Mouse (Mus musculus): ENCODE measurements at regions not wholly inside any gene's neighbourhood (a gene's known extent, or its start where the extent isn't known, plus 50 kb on each side); places are given as distances from the start of the nearest gene placed in this dataset.
"Not testable (repeated sequence)": the region's sequence is repeated elsewhere in the genome, so short reads cannot be mapped to it uniquely, and the experiment has no call there.

- DNase-seq: no peak
Observed at GRCm38 (mm10) chr3:5806947-5807575, 56.5 kb downstream of the Gm8797 start.

- no peak for DNase-seq
Observed at GRCm38 (mm10) chr3:5811071-5811590, 60.5 kb downstream of the Gm8797 start.

- DNase-seq: not testable (repeated sequence)
Observed at GRCm38 (mm10) chr3:5820243-5820642, 69.6 kb downstream of the Gm8797 start.

- peak; percentile 100 for DNase-seq
Observed at GRCm38 (mm10) chr3:5860237-5860636, 109.6 kb downstream of the Gm8797 start.

GRCm38 (mm10) chr3:5870407-5870806, 119.8 kb downstream of the Gm8797 start:
- no peak for DNase-seq

GRCm38 (mm10) chr3:5879113-5879512, 128.5 kb downstream of the Gm8797 start:
- DNase-seq: no peak

GRCm38 (mm10) chr3:5917536-5917935, 166.9 kb downstream of the Gm8797 start:
- no peak for DNase-seq

GRCm38 (mm10) chr3:5950243-5950642, 199.6 kb downstream of the Gm8797 start:
- not testable (repeated sequence) for DNase-seq

GRCm38 (mm10) chr3:5989011-5989645, 238.5 kb downstream of the Gm8797 start:
- not testable (repeated sequence) for DNase-seq

- DNase-seq: no peak
Observed at GRCm38 (mm10) chr3:6004423-6004822, 253.8 kb downstream of the Gm8797 start.

GRCm38 (mm10) chr3:6018749-6019148, 268.1 kb downstream of the Gm8797 start:
- no peak for DNase-seq

- DNase-seq: not testable (repeated sequence)
Observed at GRCm38 (mm10) chr3:6041325-6041724, 290.7 kb downstream of the Gm8797 start.

GRCm38 (mm10) chr3:6049472-6050045, 299.0 kb downstream of the Gm8797 start:
- DNase-seq: no peak

GRCm38 (mm10) chr3:6051901-6052300, 301.3 kb downstream of the Gm8797 start:
- no peak for DNase-seq

- no peak for DNase-seq
Observed at GRCm38 (mm10) chr3:6083855-6084254, 333.2 kb downstream of the Gm8797 start.

GRCm38 (mm10) chr3:6087267-6087666, 336.7 kb downstream of the Gm8797 start:
- DNase-seq: no peak

- no peak for DNase-seq
Observed at GRCm38 (mm10) chr3:6093931-6094330, 343.3 kb downstream of the Gm8797 start.

GRCm38 (mm10) chr3:6094410-6094809, 343.8 kb downstream of the Gm8797 start:
- DNase-seq: not testable (repeated sequence)

GRCm38 (mm10) chr3:6100863-6101262, 350.3 kb downstream of the Gm8797 start:
- DNase-seq: no peak

- no peak for DNase-seq
Observed at GRCm38 (mm10) chr3:6102866-6103265, 352.3 kb downstream of the Gm8797 start.

GRCm38 (mm10) chr3:6106659-6107058, 356.1 kb downstream of the Gm8797 start:
- no peak for DNase-seq

- DNase-seq: no peak
Observed at GRCm38 (mm10) chr3:6107377-6108155, 357.0 kb downstream of the Gm8797 start.

- peak; percentile 7 for DNase-seq
Observed at GRCm38 (mm10) chr3:6118721-6119120, 368.1 kb downstream of the Gm8797 start.

All from lung, postnatal 14 days (tissue).